Mouse (Mus musculus) retina, adult 2 months (tissue): Measurements from ENCODE around the gene Klk8.
A peak's percentile ranks its signal among the peaks of the same experiment; 100 is the strongest.

Experiments used
- DNase-seq: peaks from one replicate; pipeline ENCODE4 v3.0.0-alpha.2; 2012; ENCODE audit warnings: low read depth, low spot score

Klk8 gene

DNA sequence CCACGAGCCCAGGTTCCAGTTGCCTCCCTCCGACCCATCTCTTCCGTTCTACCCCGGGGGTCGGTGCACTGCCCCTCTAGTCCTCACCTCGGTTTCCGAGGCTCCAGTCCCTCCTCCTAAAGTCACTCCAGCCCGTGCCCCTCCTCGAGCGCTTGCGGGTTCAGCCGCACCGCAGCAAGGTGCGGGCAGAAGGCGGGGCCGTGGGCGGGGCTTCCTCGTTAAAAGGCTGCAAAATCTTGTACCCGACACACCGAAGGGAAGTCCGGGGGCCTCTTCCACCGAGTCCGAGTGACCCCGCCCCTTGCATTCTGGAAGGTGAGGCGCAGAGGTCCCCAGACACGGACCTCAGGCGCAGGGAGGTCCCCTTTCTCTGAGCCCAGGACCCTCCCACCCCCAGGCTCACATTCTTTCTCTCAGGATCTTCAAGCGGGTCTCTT, at the start of gene Klk8:
TSS of gene Klk8 (plus strand) at position 245 of the 437 bp plus-strand sequence.
- no peak for DNase-seq

DNA sequence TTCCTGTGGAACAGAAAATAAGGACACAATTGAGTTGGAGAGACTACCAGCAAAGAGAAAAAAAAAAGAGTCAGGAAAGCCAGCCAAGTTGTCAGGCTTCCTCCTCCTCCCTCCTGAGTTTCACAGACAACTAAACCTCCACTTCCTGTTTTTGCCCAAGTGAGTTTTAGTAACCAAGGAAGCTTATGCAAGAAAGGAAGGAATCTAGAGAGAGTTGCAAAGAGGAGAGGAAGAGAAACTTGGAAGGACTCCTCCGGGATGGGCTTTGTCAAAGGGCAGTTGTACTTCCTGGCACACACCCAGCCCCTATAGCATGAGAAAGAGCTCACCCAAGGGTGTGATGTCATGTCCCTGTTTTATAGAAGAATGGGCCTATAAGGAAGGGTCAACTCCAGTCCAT, 49.6 kb upstream of the Klk8 start:
- DNase-seq = no peak

DNA sequence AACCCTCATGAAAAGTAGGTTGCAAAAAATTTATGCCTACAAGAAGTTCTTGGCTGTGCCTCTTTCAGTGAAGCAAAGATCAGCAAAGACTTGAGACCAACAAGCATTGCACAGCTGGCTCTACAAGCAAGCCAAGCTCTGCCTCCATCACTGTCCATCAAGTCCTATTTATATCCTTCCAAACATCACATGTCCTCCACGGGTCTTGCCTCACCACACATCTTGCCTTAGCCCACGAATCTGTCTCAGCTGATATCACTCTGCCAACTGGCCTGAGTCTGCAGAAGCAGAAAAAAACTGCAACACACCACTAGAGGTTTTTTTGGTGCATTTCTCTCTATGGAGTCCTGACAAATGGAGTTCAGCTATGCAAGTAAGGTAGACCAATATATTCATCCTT, 44.6 kb upstream of the Klk8 start:
- no peak for DNase-seq

DNA sequence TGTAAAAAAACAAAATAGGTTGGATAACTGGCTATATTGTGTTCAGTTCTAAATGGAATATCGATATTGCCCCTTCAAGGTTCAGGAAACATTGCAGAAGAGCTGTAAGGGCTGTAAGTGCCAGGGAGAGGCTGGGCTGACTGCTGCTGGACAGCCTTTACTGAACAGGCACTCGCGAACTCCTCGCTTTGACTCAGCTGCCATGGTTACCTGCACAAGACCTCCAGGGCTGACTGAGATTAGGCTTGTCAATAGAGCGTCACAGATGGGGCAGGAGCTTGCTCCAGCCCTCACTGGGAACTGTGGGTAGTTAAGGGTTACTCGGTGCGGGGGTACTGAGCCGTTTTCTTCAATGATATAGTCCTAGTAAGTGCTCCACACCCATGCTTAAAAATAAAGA, 30.9 kb upstream of the Klk8 start:
- no peak for DNase-seq

DNA sequence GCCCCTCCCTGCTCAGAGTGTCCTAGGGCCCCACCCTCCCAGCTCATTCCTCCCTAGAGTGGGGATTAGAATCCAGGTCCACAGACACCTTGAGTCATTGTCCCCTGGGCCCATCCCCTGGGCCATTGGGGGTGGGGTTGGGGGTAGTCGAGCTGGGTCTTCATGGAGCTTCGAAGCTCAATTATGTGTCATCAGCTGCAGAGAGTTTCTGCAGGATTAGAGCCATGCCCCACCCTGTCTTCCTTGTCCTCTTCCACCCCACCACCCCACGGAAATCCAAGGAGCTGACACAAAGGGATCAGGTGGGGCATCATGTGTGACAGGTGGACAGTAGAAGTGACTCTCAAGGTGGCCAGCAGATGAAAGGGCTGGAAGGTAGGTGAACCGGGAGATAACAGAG, 28.8 kb upstream of the Klk8 start, which contains the start of gene Klk12:
TSS of gene Klk12 (plus strand) at position 301 of the 400 bp plus-strand sequence.
- DNase-seq = no peak

DNA sequence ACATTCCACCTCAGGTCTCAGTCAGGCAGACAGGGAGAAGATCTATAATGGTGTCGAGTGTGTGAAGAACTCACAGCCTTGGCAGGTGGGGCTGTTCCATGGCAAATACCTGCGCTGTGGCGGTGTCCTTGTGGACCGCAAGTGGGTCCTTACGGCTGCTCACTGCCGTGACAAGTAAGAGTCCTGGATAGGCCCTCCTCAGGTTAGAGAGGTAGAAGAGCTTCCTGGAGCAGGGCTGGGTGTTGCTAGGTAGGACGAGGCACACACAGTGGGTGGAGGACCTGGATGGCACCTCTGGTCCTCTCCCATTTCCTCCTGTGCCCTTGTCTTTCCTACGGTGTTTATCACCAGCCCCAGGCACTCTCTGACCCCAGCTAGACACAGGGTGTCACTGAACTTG, 27.7 kb upstream of the Klk8 start:
- DNase-seq = no peak

DNA sequence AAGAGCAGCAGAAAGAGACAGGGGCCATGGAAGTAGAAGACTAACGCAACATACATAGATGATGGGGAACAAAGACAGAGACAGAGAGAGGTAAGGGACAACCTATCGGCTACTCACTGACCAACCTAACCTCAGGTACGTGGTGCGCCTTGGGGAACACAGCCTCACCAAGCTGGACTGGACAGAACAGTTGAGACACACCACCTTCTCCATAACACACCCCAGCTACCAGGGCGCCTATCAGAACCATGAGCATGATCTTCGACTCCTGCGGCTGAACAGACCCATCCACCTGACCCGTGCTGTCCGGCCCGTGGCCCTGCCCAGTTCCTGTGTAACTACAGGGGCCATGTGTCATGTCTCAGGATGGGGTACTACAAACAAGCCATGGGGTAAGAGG, 26.7 kb upstream of the Klk8 start:
- no peak for DNase-seq

DNA sequence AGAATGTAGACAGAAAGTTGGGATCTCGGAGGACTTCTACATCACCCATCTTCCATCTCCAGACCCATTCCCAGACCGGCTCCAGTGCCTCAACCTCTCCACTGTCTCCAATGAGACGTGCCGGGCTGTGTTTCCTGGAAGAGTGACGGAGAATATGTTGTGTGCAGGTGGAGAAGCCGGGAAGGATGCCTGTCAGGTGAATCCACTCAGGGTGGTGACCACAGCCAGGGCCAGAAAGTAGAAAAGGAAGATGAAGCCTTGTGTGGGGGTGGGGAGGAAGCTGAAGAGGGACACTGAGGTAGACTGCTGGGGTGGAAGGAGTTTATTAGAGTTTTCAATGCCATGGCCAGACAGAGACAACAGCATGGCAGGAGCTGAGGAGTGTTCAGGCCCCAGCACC, 25.5 kb upstream of the Klk8 start:
- no peak for DNase-seq

DNA sequence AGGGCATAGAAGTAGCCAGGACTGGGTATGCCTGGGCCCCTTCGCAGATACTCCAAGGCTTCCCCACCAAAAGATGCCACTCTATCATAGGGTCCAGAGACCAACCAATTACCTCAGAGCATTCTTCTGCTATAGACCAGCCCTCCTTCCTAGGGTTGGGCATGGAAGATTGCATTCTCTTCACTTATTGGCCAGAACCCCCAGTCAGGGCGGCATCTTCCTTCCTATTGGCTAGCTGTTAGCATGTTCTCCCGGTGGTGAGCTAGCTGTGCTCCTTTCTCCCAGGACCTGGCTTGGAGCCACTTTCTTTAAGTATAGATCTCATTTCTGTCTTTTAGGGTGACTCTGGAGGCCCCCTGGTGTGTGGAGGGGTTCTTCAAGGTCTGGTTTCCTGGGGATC, 24.5 kb upstream of the Klk8 start:
- DNase-seq = no peak

DNA sequence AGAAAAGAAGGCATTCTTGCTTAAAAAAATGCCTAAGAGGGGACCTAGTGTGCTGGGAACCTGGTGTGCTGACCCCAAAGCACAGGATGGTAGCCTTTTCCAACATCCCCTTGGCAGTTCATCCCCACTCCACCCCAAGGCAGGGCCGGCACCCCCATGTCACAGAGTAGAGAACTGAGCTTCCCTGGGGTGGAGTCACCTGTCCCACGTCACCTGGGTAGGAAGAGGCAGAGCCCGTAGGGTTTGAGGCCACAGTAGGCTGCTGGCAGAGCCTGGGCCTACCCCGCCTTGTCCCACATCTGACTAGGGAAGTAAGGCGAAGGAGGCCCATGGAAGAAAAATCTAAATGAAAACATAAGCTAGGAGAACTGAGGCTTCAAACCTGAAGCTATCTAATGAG, 23.0 kb upstream of the Klk8 start, which contains the start of gene Klk11:
TSS of gene Klk11 (plus strand) at position 241 of the 400 bp plus-strand sequence.
- DNase-seq = no peak

DNA sequence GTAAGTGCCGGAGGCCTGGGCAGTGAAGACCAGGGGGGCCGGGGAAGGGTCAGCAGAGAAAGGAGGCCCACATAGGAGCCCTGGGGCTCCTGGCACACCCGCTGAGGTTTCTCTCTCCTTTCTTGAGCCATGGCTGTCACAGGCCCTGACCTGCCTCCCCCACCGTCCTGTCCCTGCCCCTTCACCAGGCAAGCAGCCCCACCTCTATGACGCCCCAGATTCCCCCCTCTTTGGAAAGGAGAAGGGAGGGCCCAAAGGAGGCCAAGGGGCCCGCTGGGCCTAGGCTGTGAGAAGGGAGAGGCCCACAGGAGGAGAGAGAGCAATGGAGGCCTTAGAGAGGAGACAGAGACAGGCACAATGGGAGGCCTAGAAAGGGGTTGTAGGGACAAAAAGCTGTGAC, 22.6 kb upstream of the Klk8 start:
- DNase-seq = no peak

DNA sequence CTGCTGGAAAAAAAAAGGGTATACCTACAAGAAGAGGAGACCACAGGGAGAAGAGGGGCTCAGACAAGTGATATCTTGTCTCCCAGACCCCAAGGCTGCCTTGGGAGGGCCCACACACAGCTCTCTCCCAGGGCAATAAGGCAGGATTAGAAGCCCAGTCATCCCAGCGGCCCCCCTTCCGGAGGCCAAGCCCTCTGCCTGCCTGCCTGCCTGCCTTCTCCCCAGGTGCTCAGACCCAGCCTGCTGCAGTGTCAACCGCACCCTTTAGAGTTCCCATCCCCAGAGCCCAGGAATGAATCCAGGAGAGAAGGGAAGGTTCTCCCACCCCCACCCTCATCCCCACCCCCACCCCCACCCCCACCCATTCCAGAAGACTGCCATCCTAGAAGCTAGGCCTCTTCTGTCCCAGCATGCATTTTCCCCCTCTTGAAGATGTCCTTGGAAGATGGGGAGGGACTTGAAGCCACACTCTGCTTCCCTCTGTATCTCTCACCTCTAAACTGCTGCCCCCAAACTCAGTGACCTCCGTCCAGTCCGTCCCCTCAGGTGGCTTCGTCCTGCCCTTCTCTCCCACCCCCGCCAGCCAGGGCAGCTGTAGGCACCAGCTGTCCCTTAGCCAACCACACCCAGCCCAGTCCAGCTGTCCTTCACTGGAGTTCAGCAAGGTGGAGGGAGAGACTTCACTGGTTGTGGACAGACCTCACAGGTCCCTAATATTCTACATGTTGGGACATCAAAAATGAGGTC, 21.9 kb upstream of the Klk8 start:
- DNase-seq = no peak

DNA sequence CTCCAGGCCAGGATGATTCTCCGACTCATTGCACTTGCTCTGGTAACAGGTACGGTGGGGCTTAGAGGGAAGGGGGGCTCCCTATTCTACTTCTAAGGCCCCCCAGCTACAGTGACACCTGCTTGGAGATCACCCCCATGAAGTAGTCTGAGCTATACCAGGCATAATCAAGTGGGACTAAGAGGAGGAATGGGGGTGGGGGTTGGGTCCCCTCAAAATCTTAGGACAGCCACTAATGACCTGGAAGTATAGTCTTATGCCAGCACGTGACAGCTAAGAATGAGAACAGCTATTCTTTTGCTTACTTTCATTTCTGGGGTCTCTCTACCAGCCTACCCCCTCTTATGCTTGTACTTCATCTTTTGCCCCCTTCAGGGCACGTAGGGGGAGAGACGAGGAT, 20.9 kb upstream of the Klk8 start:
- DNase-seq = no peak

DNA sequence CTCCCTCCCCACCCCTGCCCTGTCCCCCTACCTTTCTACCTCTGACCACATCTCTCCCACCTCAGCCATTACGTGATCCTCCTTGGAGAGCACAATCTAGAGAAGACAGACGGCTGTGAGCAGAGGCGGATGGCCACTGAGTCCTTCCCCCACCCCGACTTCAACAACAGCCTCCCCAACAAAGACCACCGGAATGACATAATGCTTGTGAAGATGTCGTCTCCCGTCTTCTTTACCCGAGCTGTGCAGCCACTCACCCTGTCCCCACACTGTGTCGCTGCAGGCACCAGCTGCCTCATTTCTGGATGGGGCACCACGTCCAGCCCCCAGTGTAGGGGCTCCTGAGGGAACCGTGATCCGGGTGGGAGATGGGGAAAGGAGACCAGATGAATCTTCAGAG, 20.0 kb upstream of the Klk8 start:
- DNase-seq = no peak

DNA sequence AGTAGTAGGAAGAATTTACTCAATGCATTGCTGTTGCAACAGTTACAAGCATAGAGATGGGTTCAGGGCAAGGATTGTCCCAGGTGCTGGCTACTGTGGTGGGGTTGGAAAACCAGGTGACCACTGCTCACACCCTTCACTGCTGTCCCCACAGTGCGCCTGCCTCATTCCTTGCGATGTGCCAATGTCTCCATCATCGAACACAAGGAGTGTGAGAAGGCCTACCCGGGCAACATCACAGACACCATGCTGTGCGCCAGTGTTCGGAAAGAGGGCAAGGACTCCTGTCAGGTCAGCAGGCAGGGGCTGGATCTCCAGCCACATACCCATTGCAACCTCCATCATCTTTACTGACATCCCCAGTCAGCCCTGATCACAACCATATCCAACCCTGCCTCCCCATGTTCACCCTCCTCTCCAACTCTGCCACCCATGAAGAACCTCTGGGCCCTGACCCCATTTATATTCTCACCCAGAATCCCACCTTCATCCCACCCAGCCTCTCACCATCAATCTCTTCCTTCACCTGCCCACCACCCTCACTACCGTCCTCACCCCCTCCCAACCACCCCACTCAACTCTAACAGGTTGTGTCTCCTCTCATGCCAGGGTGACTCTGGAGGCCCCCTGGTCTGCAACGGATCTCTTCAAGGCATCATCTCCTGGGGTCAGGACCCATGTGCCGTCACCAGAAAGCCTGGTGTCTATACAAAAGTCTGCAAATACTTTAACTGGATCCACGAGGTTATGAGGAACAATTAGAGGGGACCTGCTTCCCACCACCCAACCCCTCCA, 19.0 kb upstream of the Klk8 start:
- DNase-seq = no peak

DNA sequence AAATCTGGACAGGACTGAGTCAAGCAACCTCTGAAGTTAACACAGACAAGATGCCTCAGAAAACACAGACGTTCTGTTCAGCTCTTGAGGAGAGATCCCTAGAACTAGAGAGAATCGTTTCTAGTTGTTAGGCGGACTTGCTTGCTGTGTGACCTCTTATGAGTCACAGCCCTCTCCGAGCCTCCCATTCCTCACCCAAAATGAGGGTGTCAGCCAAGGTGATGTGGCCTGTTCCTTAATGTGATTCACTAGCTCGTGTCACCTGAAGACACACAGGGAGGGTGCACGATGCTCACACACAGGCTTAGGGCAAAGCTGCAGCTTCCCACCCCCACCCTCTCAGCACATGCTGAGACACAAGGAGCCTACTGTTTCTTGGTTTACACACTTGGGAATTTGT, 17.1 kb upstream of the Klk8 start:
- no peak for DNase-seq

DNA sequence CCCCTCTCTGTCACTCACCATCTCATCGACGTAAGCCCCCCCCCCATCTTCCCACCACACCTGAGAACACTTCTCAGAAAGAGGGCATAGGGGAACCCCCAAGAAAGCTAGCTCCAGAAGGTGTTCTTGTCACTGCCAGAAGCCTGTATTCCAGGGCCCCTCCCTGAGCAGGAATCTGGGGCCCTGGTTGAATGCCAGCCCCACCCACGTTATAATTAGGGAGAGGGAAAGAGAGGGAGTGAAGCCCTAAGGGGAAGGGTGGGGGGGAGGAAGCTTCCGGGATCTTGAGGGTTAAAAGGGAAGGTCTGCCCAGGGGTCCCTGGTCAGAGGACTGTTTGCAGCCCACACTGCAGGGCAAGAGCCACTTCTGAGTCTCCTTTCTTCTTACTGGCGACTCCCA, 16.6 kb upstream of the Klk8 start, which contains the start of gene Klk10:
TSS of gene Klk10 (plus strand) at position 290 of the 400 bp plus-strand sequence.
- no peak for DNase-seq

DNA sequence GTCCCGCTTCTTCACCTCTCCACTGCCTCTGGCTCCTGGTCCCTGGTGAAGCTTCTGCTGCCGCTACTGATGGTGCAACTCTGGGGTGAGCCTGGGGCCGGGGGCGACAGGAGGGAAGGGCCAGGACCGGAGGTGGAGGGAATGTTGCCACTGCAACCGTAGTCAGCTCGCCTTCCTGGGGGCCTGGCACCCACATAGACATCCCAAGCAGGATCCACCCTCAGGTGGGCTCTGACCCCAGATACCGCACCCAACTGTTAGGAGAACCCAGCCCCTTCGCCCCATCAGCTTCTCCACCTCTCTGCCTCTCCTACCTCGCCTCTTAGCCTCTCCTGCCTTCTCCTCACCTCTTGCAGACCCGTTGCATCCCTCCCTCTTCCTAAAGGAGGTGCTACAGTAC, 15.8 kb upstream of the Klk8 start:
- DNase-seq = no peak

DNA sequence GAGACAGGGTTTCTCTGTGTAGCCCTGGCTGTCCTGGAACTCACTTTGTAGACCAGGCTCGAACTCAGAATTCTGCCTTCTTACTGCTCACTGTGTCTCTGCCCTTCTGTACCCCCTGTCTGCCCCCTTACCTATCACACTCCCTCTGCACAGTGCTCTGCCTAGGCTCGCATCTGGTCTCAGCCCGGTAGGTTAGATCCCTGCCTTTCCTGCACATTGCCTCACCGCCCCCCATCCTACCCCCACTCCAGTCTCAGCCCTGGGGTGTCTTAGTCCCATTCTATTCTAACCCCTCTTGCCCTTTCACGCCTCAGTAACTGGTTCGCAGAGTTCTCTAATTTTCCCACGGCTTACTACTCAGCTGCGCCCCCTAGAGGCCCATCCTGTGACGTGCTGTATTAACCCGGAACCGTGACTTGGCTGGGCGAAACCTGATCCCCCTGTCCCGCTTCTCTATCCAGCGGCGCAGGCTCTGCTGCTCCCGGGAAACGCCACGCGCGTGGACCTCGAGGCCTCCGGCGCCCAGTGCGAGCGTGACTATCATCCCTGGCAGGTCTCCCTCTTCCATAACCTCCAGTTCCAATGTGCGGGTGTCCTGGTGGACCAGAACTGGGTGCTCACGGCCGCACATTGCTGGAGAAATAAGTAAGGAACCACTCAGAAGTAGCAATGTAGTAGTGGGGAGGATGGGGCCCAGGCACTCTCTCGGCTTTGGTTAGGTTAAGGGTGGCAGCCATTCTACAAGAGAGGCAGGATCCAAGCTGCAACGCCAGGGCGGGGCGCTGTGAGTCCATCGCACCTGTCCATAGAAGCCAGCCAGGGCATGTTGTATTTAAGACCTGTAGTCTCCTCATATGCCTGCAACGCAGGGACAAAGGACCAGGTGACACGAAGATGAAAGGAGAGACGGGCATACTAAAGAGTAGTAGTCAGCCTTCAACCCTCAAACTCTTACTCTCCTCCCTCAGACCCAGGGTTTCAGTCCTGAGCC, 14.8 kb upstream of the Klk8 start:
- peak; percentile 9 for DNase-seq

DNA sequence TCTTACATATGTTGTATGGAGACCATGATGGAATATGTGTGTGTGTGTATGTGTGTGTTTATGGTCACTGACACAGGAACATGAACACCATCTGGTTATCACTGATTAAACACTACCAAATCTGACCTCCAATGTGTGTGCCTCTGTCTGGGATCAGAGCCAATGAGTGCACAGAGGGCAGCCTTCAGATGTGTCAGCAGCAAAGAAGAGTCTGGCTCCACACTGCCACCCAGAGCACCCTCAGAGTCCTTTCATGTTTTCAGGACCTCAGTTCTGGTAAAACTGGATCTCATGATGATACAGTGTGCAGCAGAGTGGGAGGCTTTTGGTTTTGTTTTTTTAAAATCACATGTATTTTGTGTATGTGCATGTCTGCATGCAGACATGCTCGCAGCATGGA, 12.1 kb upstream of the Klk8 start:
- DNase-seq = no peak

DNA sequence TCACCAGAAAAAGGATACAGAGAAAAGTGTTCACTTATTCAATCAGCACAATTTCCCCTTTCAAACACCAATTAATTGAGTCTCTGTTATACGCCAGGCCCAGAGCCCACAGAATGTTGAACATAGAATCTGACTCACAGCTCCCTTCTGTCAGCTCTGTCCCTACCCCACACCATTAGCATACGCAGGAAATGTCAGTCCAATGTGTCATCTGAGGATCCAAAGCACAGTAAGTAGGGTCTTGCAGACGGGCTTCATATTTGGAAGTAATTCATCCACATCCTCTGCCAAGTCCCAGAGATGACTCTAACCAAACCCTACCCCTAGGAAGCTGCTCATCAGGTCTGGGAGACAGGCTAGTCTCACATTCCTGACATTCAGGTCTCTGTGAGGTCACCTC, 9.3 kb upstream of the Klk8 start:
- no peak for DNase-seq

DNA sequence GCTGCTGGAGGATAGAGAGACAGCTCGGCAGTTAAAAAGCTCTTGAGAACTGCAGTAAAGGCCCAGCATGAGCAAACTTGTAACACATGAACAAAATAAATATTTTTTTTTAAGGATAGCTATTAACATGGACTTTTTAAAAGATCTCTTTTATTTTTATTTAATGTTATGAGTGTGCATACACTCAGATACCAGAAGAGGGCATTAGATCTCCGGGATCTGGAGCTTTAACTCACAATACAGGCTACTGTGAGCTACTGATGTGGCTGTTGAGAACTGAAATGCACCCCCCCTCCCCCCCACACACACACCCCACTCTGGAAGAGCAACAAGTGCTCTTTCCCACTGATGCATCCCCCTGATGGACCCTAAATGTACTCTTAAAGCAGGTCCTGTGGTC, 8.1 kb upstream of the Klk8 start:
- DNase-seq = no peak
